Mouse (Mus musculus): Measurements from ENCODE around the gene Aim2.

Aim2 gene

DNA sequence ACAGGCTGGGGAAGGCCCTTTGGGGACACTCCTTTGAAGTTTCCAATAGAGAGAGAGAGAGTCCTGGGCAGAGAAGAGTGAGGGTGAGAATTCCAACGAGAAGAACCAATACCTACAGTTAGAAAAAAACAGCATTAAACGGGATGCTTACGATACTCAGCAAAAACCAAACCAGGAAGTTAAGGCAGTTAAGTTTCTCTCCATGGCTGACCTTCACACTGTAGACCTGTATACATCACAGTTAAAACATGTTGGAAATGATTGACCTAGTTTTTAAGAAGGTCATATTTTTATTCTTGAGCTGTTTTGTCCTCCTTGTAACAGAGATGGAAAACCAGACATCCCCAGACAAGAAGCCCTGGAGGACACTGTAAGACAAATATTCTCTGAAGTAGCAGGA, 67.8 kb downstream of the Aim2 start:
- peaks cover 23% of the 10 kb centered on the region for H3K4me1 ChIP-seq (replicated peaks; ENCODE audit: low read depth, low read length)
- no peak overlapping the region for H3K4me3 ChIP-seq (replicated peaks; ENCODE audit: low read length)
- H3K27me3 ChIP-seq (ENCODE audit: insufficient read depth, low read length) = no peaks in the 10 kb centered on the region
- no peaks in the 10 kb centered on the region for H3K9me3 ChIP-seq (ENCODE audit: low read length)
- TF ChIP-seq NANOG (IDR thresholded peaks at IDR 0.05; ENCODE audit: borderline replicate concordance, low read length) (no peak), CTCF (conservative IDR thresholded peaks at IDR 0.05; ENCODE audit: low read length) (no peak), POU5F1 (IDR thresholded peaks at IDR 0.05; ENCODE audit: borderline replicate concordance, low read length) (no peak)
- H3K36me3 ChIP-seq (ENCODE audit: insufficient read depth, low read length) = no peaks in the 10 kb centered on the region

DNA sequence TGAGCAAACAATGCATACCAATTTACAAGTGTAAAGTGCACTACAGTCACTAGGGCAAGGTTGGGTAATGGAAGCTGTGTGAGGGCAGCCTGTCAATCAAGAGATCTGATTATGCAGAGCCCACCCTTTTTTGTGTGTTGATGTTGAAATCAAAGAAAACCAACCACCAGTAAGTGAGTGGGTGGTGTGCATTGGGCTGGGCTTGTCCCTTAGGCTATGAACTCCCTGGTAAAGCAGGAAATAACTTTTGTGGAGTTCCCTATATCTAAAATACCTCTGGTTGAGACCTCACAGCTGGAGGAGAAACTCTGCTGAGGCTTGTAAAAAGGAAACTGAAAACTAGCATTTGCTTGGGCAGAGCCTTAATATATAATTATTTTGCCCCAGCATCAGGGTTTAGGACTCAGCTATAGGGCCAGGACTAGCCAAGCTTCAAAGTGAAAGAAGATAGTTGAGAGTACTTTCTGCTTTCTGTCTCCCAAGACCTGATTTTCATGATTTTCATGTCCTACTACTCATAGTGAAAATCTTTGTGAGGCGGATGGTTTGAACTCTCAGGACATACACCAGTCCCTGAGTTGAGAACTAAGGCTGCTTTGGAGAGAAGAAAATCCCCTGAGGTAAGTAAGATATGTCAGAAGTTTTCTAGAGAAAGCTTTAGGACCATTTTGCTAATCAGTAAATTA, 68.4 kb downstream of the Aim2 start:
- TF ChIP-seq NANOG (IDR thresholded peaks at IDR 0.05; ENCODE audit: borderline replicate concordance, low read length) (no peak), POU5F1 (IDR thresholded peaks at IDR 0.05; ENCODE audit: borderline replicate concordance, low read length) (no peak), CTCF (conservative IDR thresholded peaks at IDR 0.05; ENCODE audit: low read length) (no peak)

DNA sequence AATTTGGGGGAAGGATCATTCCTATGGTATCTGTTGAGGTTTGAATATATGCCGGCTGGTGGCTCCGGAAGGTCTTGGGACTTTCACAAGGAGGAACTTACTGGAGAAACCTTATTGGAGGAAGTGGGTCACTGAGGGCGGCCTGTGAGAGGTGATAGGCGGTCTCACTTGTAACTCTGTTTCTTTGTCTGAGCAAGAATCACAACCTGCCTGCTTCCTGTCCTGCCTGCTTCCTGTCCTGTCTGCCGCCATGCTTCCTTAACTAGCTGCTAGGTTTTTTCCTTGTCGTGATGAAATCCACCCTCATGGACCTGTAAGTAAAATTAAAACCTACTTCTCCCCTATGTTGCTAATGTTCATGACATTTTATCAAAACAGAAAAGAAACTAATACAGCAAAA, 69.7 kb downstream of the Aim2 start:
- Histone ChIP-seq H3K36me3 (ENCODE audit: insufficient read depth, low read length) (no peaks in the 10 kb centered on the region), H3K27me3 (ENCODE audit: insufficient read depth, low read length) (no peaks in the 10 kb centered on the region), H3K4me3 (replicated peaks; ENCODE audit: low read length) (peak overlapping the region; percentile 79), H3K4me1 (replicated peaks; ENCODE audit: low read depth, low read length) (peaks cover 24% of the 10 kb centered on the region), H3K9me3 (ENCODE audit: low read length) (no peaks in the 10 kb centered on the region)
- TF ChIP-seq NANOG (IDR thresholded peaks at IDR 0.05; ENCODE audit: borderline replicate concordance, low read length) (no peak), CTCF (conservative IDR thresholded peaks at IDR 0.05; ENCODE audit: low read length) (no peak), POU5F1 (IDR thresholded peaks at IDR 0.05; ENCODE audit: borderline replicate concordance, low read length) (no peak)

More for the DNA sequence above, 68.4 kb downstream of the Aim2 start:
- no peak overlapping the region for H3K4me3 ChIP-seq (replicated peaks; ENCODE audit: low read length)
- peaks cover 23% of the 10 kb centered on the region for H3K4me1 ChIP-seq (replicated peaks; ENCODE audit: low read depth, low read length)
- H3K9me3 ChIP-seq (ENCODE audit: low read length) = no peaks in the 10 kb centered on the region
- H3K36me3 ChIP-seq (ENCODE audit: insufficient read depth, low read length) = no peaks in the 10 kb centered on the region
- H3K27me3 ChIP-seq (ENCODE audit: insufficient read depth, low read length) = no peaks in the 10 kb centered on the region

DNA sequence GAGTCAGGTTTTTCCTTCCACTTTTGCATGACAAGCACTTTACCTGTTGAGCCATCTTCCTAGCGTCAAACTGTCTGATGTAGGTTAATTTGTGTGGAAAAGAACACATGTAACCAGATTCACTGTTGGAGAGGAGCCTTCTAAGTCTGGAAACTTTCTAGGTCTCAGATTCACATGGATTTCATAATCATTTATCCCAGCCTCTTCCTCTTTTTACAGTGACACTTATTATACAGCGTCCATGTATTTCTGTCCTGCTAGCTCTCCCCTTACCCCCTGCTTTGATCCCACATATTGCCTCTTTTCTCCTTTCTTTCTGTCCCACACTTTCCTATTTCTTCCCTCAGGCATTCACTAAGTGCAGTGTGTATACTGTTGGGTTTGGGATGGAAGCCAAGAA, 75.7 kb downstream of the Aim2 start:
- H3K4me3 ChIP-seq (replicated peaks; ENCODE audit: low read length) = no peak overlapping the region
- no peaks in the 10 kb centered on the region for H3K27me3 ChIP-seq (ENCODE audit: insufficient read depth, low read length)
- peaks cover 31% of the 10 kb centered on the region for H3K36me3 ChIP-seq (ENCODE audit: insufficient read depth, low read length)
- peaks cover 30% of the 10 kb centered on the region for H3K4me1 ChIP-seq (replicated peaks; ENCODE audit: low read depth, low read length)
- TF ChIP-seq NANOG (IDR thresholded peaks at IDR 0.05; ENCODE audit: borderline replicate concordance, low read length) = no peak
- no peak for TF ChIP-seq CTCF (conservative IDR thresholded peaks at IDR 0.05; ENCODE audit: low read length)
- no peak for TF ChIP-seq POU5F1 (IDR thresholded peaks at IDR 0.05; ENCODE audit: borderline replicate concordance, low read length)
- no peaks in the 10 kb centered on the region for H3K9me3 ChIP-seq (ENCODE audit: low read length)

DNA sequence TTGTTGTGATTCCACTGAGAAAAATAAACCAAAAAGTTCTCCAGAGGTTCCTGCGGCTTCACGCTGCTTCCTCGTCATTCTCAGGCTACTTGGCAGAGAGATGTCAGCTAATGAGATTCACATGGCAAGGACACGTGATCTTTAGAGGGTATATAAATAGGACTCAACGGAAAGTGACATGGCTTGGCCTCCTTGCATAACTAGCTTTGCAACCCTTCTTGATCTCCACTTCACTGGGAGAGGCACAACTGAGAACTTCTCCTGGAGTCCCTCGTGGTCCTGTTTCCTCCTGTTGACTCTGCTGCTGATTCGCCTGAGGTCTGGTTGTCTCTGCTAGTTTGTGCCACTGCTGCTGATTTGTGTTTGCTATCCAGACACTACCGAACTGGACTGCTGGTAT, 76.7 kb downstream of the Aim2 start:
- Histone ChIP-seq H3K9me3 (ENCODE audit: low read length) (no peaks in the 10 kb centered on the region), H3K4me3 (replicated peaks; ENCODE audit: low read length) (no peak overlapping the region), H3K27me3 (ENCODE audit: insufficient read depth, low read length) (no peaks in the 10 kb centered on the region), H3K4me1 (replicated peaks; ENCODE audit: low read depth, low read length) (peaks cover 40% of the 10 kb centered on the region), H3K36me3 (ENCODE audit: insufficient read depth, low read length) (peaks cover 31% of the 10 kb centered on the region)
- no peak for TF ChIP-seq CTCF (conservative IDR thresholded peaks at IDR 0.05; ENCODE audit: low read length)
- no peak for TF ChIP-seq NANOG (IDR thresholded peaks at IDR 0.05; ENCODE audit: borderline replicate concordance, low read length)
- no peak for TF ChIP-seq POU5F1 (IDR thresholded peaks at IDR 0.05; ENCODE audit: borderline replicate concordance, low read length)

DNA sequence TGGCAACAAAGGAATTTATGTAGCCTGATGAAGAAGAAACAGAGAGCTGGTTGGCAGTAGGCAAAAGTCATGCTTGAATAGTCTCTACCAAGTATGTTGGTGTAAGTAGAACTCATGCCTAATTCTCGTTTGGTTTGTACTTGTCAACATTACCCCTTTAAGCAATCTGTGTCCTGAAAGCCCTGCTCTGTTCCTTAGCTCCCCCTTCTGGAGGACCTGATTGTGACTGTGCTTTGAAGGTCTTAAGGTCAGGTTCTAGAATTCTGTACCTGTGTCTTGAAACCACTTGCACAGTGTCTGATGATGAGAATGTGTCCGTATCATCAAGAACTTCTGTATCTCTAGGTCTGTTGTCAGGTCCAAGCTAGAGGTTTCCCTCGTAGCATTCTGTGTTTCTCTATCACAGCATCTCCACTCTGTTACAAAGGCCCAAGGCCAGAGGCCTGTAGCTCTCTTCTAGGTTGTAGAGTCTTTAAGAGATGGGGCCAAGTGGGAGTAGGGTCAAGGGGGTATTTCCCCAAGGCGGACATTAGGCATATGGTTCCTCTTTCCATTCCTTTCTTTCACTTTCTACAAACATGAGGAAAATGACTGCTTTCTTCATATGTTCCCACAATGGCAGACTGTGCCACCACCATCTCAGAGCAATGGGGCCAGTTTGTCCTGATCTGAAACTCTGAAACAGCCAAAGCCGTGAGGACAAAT, 79.5 kb downstream of the Aim2 start:
- H3K4me3 ChIP-seq (replicated peaks; ENCODE audit: low read length) = no peak overlapping the region
- H3K36me3 ChIP-seq (ENCODE audit: insufficient read depth, low read length) = peaks cover 31% of the 10 kb centered on the region
- TF ChIP-seq POU5F1 (IDR thresholded peaks at IDR 0.05; ENCODE audit: borderline replicate concordance, low read length) = no peak
- 0 out of 2 replicates have a peak, but pooled peaks have one; percentile 4 for TF ChIP-seq CTCF (conservative IDR thresholded peaks at IDR 0.05; ENCODE audit: low read length)
- no peaks in the 10 kb centered on the region for H3K9me3 ChIP-seq (ENCODE audit: low read length)
- peaks cover 42% of the 10 kb centered on the region for H3K4me1 ChIP-seq (replicated peaks; ENCODE audit: low read depth, low read length)
- no peaks in the 10 kb centered on the region for H3K27me3 ChIP-seq (ENCODE audit: insufficient read depth, low read length)

DNA sequence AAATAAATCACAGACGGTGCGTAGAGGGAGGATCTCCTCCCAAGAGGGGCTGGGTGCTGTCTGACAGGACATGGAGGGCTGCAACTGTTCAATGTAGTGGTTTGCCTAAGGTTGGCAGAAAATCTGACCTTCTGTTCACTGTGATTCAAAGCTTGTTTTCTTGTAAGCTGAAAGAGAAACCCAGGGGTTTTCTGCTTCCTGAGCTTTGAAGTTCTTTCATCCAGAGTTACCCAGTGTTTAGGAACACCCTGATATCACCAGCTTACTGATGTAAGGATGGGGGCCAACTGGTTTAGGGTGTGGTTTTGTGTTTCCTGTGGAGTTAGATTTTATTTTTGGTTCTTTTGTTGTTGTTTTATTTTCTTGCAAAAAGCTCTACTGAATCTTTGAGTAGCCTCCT, 81.7 kb downstream of the Aim2 start:
- peaks cover 33% of the 10 kb centered on the region for H3K36me3 ChIP-seq (ENCODE audit: insufficient read depth, low read length)
- peaks cover 32% of the 10 kb centered on the region for H3K4me1 ChIP-seq (replicated peaks; ENCODE audit: low read depth, low read length)
- no peaks in the 10 kb centered on the region for H3K27me3 ChIP-seq (ENCODE audit: insufficient read depth, low read length)
- no peak overlapping the region for H3K4me3 ChIP-seq (replicated peaks; ENCODE audit: low read length)
- TF ChIP-seq NANOG (IDR thresholded peaks at IDR 0.05; ENCODE audit: borderline replicate concordance, low read length) (no peak), CTCF (conservative IDR thresholded peaks at IDR 0.05; ENCODE audit: low read length) (no peak), POU5F1 (IDR thresholded peaks at IDR 0.05; ENCODE audit: borderline replicate concordance, low read length) (no peak)
- no peaks in the 10 kb centered on the region for H3K9me3 ChIP-seq (ENCODE audit: low read length)

DNA sequence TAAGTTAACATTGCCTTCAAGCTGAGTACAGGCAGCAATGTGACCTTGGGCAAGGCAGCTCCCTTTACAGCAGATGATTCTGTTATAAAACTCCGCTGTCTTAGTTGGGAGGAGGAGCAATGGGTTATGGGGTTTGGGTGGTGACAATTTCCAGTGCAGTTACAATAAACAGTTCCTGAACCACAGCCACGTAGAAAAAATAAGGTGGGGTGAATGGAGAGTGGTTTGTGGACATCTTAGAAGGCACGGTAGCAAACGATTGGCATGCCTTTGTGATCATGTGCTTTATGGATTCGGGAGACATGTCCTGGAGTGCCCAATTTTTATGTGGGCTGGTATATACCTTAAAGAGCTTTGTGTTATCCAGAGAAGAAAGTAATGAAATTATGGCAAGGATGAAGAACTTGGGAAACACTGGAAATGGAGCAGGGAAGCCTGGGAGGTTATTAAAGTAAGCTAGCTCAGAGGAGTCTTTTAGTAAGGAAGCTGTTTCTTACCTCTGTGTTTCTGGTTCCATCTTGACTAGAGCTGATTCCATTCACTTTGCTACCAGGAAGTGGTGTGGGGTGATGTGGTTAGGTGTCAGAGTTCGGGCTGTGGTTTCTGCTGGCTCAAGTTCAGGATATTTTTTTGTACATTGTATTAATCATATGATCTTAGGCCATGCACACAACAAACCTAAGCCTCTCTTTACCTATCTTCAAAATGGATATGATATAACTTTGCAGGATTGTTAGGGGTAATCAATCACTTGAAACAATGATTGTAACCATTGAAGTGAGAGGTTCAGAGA, 86.7 kb downstream of the Aim2 start:
- peaks cover 10% of the 10 kb centered on the region; the same call in 1 of the 2 replicates for H3K36me3 ChIP-seq (ENCODE audit: insufficient read depth, low read length)
- H3K4me3 ChIP-seq (replicated peaks; ENCODE audit: low read length) = no peak overlapping the region
- TF ChIP-seq NANOG (IDR thresholded peaks at IDR 0.05; ENCODE audit: borderline replicate concordance, low read length) (no peak), POU5F1 (IDR thresholded peaks at IDR 0.05; ENCODE audit: borderline replicate concordance, low read length) (no peak), CTCF (conservative IDR thresholded peaks at IDR 0.05; ENCODE audit: low read length) (no peak)
- peaks cover 14% of the 10 kb centered on the region for H3K4me1 ChIP-seq (replicated peaks; ENCODE audit: low read depth, low read length)
- H3K9me3 ChIP-seq (ENCODE audit: low read length) = no peaks in the 10 kb centered on the region
- no peaks in the 10 kb centered on the region for H3K27me3 ChIP-seq (ENCODE audit: insufficient read depth, low read length)
